Mouse (Mus musculus) adrenal gland, adult 8-10 months (tissue): ENCODE measurements around the gene Lrrc20. TPM values are rescaled to one million over a fixed set of nuclear protein-coding genes. Genes with fewer than 3 reads are reported as not detected.

Experiments
- DNase-seq: peaks from one replicate; pipeline ENCODE4 v3.0.0; 2022
- total RNA-seq, 4 experiments: library from RNA; stranded (reverse); gene quantifications; 2 replicates each; pipeline ENCODE4 v1.2.4; 2022

Gene Lrrc20
- total RNA-seq, 4 experiments from 2014 or later: 11.9 to 29.3 (median 17.8) TPM

DNA sequence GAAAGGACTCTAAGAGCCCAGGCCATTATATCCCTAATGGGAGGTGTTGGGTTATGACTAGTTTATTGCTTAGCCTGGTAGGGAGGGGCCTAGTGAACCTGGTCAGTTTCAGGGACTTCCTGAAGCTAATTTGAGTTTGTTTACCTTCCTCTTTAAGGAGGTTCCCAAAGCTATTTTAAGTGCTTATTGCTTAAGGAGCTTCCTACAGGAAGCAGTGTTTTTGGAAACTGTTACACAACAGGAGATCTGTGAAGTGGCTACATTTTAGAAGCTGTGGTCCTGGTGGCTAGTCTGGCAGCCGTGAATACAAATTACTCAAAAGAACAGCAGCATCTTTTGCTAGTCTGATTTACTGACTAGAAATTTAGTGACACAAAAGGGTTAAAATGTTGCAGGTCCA, 1.3 kb upstream of the Lrrc20 start:
- DNase-seq: no peak

GRCm38 (mm10) chr10:61476440-61477165, 1.0 kb downstream of the Lrrc20 start:
- no peak for DNase-seq

- DNase-seq: peak; percentile 70
Measured at GRCm38 (mm10) chr10:61479461-61479860, 3.9 kb downstream of the Lrrc20 start.

DNA sequence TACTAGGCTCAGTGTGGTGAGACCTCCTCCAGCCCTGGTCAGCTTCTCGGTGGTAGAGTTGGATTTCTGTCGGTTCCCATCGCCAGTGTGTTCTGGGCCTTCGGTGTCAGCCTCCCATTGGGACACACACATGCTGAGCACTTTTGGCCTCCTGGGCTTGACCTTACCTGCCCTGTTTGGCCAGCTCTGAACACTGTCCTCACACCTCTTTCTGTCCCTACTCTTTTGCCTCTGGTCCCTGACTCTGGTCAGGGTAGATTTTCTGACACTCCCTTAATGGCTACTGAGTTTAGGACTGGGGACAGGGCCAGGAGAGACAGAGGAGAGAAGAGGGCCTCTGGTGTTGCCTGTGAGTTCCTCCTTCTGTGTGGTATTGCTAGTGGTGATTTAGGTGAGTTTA, 4.3 kb downstream of the Lrrc20 start:
- no peak for DNase-seq

DNA sequence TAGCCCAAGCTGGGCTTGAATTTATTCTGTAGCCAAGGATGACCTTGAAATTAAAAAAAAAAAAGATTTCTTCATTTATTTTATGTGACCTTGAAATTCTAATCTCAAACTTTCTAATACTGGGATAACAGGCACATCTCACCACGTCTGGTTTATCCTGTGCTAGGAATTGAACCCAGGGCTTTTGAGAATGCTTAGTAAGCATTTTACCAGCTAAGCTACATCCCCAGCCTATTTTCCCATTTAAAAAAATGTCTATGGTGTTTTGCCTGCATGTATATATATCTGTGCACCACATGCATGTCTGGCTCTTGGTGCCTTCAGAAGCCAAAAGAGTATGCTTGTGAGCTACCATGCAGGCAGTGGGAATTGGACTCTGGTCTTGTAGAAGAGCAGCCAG, 4.9 kb downstream of the Lrrc20 start:
- DNase-seq: no peak

GRCm38 (mm10) chr10:61482771-61483170, 7.2 kb downstream of the Lrrc20 start:
- DNase-seq: peak; percentile 67

- peak; percentile 47 for DNase-seq
Measured at GRCm38 (mm10) chr10:61484801-61485200, 9.2 kb downstream of the Lrrc20 start.

GRCm38 (mm10) chr10:61486551-61487339, 11.1 kb downstream of the Lrrc20 start:
- peak; percentile 70 for DNase-seq

GRCm38 (mm10) chr10:61488522-61489110, 13.0 kb downstream of the Lrrc20 start:
- no peak for DNase-seq

- no peak for DNase-seq
Measured at GRCm38 (mm10) chr10:61491573-61491972, 16.0 kb downstream of the Lrrc20 start.

GRCm38 (mm10) chr10:61492040-61492439, 16.4 kb downstream of the Lrrc20 start:
- DNase-seq: peak; percentile 75

- no peak for DNase-seq
Measured at GRCm38 (mm10) chr10:61495461-61495860, 19.9 kb downstream of the Lrrc20 start.

- no peak for DNase-seq
Measured at GRCm38 (mm10) chr10:61496231-61496630, 20.6 kb downstream of the Lrrc20 start.

DNA sequence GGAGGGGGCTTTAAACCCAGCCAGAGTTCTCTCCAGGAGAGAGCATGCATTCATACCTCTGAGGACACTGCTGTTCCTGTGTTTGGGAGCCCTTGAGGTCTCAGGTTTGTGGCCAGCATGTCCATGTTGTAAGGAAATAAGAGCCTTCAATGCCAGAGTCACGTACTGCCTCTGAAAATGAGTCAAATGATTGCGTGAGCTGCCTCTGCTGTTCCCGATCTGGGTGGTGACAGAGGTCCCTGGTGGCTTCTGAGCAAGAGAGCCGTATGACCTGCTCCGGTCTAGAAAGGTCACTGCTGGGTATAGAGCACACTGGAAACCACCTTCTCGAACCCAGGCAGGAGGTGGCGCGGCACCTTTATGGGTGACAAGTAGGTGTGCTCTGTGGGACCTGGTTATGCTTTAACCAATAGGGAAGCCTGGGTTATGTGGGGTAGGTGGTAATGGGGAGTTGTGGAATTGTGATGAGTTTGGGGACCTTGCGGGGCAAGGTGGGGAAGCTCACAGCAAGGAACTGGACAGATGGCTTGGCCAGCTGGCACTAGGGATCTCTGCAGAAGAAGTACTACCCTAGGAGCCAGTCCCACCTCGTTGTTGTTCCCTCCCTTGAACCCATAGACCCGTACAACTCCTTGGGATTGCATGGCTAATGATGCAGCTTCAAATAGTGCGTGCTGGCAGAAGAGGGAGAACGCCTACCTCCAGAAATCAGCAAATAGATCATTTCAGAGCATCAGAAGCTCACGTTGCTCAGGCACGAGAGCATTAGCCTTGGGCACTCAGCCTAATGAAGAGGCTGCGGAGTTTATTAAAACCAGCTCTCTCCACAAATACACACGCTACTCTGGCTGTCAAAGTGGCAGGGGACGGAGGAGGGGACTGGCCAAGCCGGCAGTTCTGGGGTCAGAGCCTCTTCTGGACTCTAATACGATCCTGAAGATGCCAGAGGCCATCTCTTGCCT, 24.2 kb downstream of the Lrrc20 start:
- DNase-seq: no peak

- no peak for DNase-seq
Measured at GRCm38 (mm10) chr10:61500756-61501155, 25.2 kb downstream of the Lrrc20 start.

DNA sequence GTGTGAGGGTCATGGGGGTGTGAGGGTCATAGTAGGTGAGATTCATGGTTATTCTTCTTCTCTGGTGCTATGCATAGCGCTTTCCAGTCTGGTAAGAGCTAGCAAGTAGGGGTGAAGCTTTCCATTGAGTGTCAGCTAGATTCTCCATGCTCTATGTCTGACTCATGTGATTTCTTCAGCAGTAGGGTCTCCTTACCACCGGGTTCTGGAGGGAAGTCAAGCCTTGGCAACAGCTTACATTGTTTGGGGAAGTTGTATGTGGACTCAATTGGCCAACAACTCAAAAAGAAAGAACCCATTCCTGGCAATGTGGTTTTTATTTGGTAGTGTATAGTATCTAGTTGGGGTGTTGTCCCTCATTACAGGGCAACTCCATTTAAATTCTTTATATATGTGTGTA, 28.5 kb downstream of the Lrrc20 start:
- no peak for DNase-seq

DNA sequence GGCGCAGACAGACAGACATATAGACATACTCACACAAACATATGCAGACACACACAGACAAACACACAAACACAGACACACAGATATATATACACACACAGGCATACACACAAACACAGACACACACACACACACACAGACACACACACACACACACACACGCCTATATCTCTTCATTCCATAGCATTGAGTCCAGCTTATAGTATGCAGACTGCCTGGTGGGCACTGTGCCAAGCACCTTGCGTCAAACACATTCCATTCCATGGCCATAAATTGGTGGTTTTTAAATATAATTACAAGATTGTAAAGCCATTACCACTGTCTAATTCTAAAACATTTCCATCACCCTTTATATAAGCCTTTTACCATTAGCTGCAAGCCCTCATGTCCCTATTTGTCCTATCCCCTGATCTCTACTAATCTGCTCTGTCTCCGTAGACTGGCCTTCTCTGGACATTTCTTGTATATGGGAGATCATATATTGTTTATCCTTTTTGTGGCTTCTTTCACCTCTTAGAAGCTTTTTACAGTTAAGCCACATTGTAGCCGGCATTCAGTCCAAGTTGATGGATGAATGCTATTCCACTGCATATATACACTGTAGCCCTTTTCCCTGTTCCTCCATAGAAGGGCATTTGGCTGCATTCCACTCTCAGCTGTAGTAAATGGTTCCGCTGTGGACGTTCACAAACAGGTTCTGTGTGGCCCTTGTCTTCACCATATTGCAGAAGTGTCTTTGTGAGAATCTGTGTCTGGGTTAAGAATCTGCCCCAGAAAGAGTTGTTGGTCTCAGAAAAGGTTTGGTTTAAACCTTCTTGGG, 31.0 kb downstream of the Lrrc20 start:
- DNase-seq: no peak

DNA sequence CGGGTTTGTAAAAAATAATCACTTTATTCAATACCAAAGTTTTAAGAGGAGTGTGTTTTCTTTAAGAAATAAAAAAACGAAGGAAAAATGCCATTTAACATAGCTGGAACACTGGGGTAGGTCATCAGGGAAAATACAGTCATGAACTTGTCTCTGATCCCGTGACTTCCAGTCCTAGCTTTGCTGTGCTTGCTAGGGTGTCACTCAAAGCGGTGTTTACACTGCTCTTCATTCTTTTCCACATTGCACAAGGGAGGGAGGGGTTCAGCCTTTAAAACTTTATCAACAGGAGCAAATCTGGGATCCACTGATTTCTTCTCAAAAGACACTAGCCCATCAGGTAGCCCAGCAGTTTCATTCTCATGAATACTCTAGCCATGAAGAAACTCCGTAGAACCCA, 34.3 kb downstream of the Lrrc20 start:
- no peak for DNase-seq

GRCm38 (mm10) chr10:61510809-61511208, 35.2 kb downstream of the Lrrc20 start:
- no peak for DNase-seq

DNA sequence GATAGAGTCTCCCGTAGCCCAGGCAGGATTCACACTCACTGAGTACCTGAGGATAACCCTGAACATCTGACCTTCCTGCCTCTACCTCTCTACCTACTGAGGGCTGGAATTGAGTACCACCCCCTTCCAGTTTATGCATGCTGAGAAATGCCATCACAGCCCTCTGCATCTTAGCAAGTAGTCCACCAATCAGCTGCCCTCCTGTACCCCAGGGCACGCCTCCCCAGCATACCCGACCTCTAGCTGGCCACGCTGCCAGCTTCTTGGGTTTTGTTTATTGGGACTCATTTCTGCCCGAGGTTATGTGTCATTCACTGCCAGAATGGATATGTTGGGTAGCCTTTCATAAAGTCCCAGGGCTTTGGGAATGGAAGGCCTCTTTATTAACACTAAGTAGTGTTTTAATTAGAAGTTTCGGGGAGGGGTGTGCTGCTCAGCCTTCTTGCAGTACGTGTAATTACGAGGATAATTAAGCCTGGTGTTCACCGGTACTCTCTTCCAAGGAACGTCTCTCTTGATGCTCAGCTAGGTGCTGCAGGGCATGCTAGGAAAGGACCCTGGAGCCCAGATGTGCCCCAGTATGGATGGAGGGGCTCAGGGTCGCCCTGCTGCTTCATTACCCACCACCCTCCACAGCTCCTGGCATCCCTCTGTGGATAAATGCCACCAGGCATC, 36.8 kb downstream of the Lrrc20 start:
- DNase-seq: no peak

GRCm38 (mm10) chr10:61516866-61517265, 41.3 kb downstream of the Lrrc20 start:
- no peak for DNase-seq
